Mouse (Mus musculus) erythroblast, embryonic 14.5 days (primary cell): ENCODE results near the gene Atp6ap1l. TPM values are rescaled to one million over a fixed set of nuclear protein-coding genes. Genes with fewer than 3 reads are reported as not detected.
A peak's percentile ranks its signal among the peaks of the same experiment; 100 is the strongest.

ENCODE experiments used
- H3K27me3 ChIP-seq: 2 replicates; pipeline ENCODE4 v1.6.1; 2012; ENCODE audit warnings: inconsistent platforms; ENCODE audit not compliant: control insufficient read depth
- H3K36me3 ChIP-seq: 2 replicates; pipeline ENCODE4 v1.6.1; 2012; ENCODE audit warnings: mild to moderate bottlenecking, inconsistent platforms; ENCODE audit not compliant: control insufficient read depth
- H3K4me1 ChIP-seq: 2 replicates; pipeline ENCODE4 v1.6.1; 2012; ENCODE audit warnings: inconsistent platforms; ENCODE audit not compliant: control insufficient read depth
- H3K4me3 ChIP-seq: replicated peaks from 2 replicates; pipeline ENCODE3; 2012; ENCODE audit warnings: moderate library complexity, mild to moderate bottlenecking, inconsistent platforms
- H3K9me3 ChIP-seq: 2 replicates; pipeline ENCODE4 v1.6.1; 2012; ENCODE audit warnings: low read length, inconsistent platforms, mixed read lengths; ENCODE audit not compliant: control insufficient read depth
- GATA1 ChIP-seq: IDR thresholded peaks from 2 replicates; pipeline ENCODE4 v1.6.1; 2012; ENCODE audit warnings: low read length, inconsistent platforms, mixed read lengths
- TAL1 ChIP-seq: IDR thresholded peaks from 3 replicates; pipeline ENCODE4 v1.6.1; 2012; ENCODE audit warnings: low read length, inconsistent platforms, mixed read lengths
- polyA plus RNA-seq: library from polyadenylated mRNA; stranded (reverse); fragments of >175 nt; gene quantifications from 2 replicates; pipeline ENCODE4 v1.2.3, GENCODE M21; 2012

Atp6ap1l gene
- polyA plus RNA-seq, 1 experiment = not detected

GRCm38 (mm10) chr13:90894819-90895218 is 10.3 kb downstream of the Atp6ap1l start:
- no peaks in the 10 kb centered on the region for H3K36me3 ChIP-seq
- H3K4me1 ChIP-seq = peaks cover 9% of the 10 kb centered on the region
- TF ChIP-seq TAL1 (no peak), GATA1 (no peak)
- no peaks in the 10 kb centered on the region for H3K27me3 ChIP-seq
- H3K9me3 ChIP-seq = no peaks in the 10 kb centered on the region
- no peak overlapping the region for H3K4me3 ChIP-seq

DNA sequence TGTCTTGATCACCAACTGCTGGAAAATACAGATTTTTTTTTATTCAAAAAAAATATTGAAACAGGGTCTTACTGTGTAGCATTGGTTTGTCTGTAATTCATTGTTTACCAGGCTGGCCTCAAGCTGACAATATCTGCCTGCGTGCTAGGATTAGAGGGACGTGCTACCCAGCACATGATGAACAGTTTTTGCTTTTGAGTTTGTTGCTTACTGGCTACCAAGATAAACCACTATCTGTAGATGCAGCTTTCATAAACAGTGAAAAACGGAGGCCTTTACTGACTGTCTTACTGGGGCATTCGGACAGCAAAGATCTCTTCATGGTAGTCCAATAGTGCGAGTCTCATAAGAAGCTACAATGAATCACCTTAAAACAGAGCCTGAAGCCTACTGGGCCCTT is 15.0 kb downstream of the Atp6ap1l start:
- H3K36me3 ChIP-seq = no peaks in the 10 kb centered on the region
- no peaks in the 10 kb centered on the region for H3K9me3 ChIP-seq
- H3K27me3 ChIP-seq = no peaks in the 10 kb centered on the region
- H3K4me1 ChIP-seq = peaks cover 22% of the 10 kb centered on the region
- no peak for TF ChIP-seq GATA1
- no peak for TF ChIP-seq TAL1
- H3K4me3 ChIP-seq = no peak overlapping the region

DNA sequence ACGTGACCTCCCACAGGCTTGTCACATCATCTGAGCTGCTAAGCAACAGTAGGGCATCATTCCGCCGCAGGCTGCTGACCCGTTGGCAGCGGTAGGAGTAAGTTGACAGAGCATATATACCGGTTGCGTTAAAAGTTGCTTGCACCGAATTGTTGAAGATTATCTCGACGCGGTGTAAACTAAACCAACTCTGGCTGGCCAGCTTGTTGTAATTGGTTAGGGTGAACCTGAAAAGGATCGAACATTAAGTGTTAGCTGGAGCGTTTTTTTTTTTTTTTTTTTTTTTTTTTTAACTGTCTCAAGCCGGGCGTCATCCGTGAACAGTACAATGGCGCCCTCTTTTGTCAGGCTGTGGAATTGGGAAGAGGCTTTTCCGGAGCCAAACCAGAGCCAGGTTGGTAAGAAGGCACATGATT is 18.6 kb downstream of the Atp6ap1l start:
- Histone ChIP-seq H3K4me1 (peaks cover 22% of the 10 kb centered on the region), H3K9me3 (no peaks in the 10 kb centered on the region), H3K4me3 (peak overlapping the region; percentile 51), H3K36me3 (no peaks in the 10 kb centered on the region), H3K27me3 (no peaks in the 10 kb centered on the region)
- TF ChIP-seq GATA1 = no peak
- no peak for TF ChIP-seq TAL1

- H3K9me3 ChIP-seq = no peaks in the 10 kb centered on the region
- H3K27me3 ChIP-seq = no peaks in the 10 kb centered on the region
- H3K4me1 ChIP-seq = peaks cover 22% of the 10 kb centered on the region
- TF ChIP-seq TAL1 (no peak), GATA1 (no peak)
- H3K4me3 ChIP-seq = peak overlapping the region; percentile 51
- H3K36me3 ChIP-seq = no peaks in the 10 kb centered on the region
These were observed 19.2 kb downstream of the Atp6ap1l start for GRCm38 (mm10) chr13:90885856-90886532.

DNA sequence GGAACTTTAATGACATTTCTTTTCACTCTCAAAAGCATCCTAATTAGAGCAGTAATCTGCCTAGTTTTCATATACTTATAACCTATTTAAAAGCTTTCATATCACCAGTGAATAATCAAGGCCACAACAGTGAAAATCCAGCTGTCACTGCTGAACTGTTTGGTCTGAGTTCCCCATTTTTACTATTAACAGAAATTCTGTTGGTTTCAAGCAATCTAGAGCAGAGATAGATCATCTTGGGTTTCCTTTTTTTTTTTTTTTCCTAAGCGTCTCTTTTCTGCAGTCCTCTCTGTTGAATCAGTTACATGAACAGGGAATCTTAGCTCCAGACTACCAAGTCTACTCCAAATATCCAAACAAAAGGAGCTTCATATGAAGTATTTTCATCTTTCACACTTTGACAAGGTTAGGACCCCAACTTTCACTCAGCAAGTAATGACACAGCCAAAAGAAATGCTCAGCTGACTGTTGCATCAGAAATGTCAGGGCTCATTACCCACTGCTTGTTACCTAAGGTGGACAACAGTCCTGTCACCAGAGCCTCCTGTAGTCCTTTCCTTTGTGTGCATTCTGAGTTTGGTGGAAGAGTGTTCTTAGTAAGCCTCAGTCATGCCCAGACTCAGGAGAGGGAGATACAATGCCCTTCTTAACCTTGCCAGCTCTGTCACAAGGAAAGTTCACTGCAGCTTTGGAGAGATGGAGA is 23.3 kb downstream of the Atp6ap1l start:
- H3K4me1 ChIP-seq = peaks cover 8% of the 10 kb centered on the region
- TF ChIP-seq TAL1 (no peak), GATA1 (no peak)
- no peaks in the 10 kb centered on the region for H3K36me3 ChIP-seq
- no peaks in the 10 kb centered on the region for H3K27me3 ChIP-seq
- H3K4me3 ChIP-seq = no peak overlapping the region
- no peaks in the 10 kb centered on the region for H3K9me3 ChIP-seq

- Histone ChIP-seq H3K27me3 (no peaks in the 10 kb centered on the region), H3K4me3 (no peak overlapping the region), H3K9me3 (no peaks in the 10 kb centered on the region), H3K4me1 (no peaks in the 10 kb centered on the region), H3K36me3 (no peaks in the 10 kb centered on the region)
- TF ChIP-seq GATA1 = no peak
- no peak for TF ChIP-seq TAL1
These were observed 33.6 kb downstream of the Atp6ap1l start for GRCm38 (mm10) chr13:90871579-90871978.

- no peaks in the 10 kb centered on the region for H3K4me1 ChIP-seq
- H3K9me3 ChIP-seq = no peaks in the 10 kb centered on the region
- no peak overlapping the region for H3K4me3 ChIP-seq
- H3K36me3 ChIP-seq = no peaks in the 10 kb centered on the region
- no peaks in the 10 kb centered on the region for H3K27me3 ChIP-seq
- no peak for TF ChIP-seq GATA1
- TF ChIP-seq TAL1 = no peak
These were observed 36.0 kb downstream of the Atp6ap1l start for GRCm38 (mm10) chr13:90869157-90869556.

- H3K4me3 ChIP-seq = no peak overlapping the region
- no peaks in the 10 kb centered on the region for H3K4me1 ChIP-seq
- no peaks in the 10 kb centered on the region for H3K27me3 ChIP-seq
- no peaks in the 10 kb centered on the region for H3K9me3 ChIP-seq
- TF ChIP-seq GATA1 (no peak), TAL1 (no peak)
- no peaks in the 10 kb centered on the region for H3K36me3 ChIP-seq
These were observed 43.0 kb downstream of the Atp6ap1l start for GRCm38 (mm10) chr13:90862138-90862537.

DNA sequence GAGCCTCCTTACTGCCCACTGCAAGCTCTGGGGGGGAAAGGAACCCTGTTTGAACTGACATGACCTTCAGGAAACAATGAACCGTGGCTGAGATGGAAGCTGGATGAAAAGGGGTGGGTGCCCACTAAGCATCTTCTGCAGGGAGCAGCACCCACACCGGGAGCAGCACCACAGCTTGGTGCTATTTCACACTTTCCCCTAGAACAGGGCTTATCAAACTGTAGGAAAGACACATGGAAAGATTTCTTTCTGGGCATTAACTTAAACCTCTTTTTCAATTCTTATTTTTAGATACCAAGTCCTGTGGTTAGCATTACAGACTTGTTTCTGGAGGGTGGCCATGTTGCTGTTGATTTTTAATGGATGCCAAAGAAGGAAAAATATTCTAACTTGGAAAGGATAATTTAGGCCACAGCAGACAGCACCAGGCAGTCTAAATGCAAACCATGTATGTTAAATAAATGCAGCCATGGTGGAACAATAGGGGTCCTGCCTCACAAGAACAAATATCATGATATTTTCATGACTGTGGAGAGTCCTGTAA is 44.2 kb downstream of the Atp6ap1l start:
- Histone ChIP-seq H3K4me1 (no peaks in the 10 kb centered on the region), H3K27me3 (no peaks in the 10 kb centered on the region), H3K4me3 (no peak overlapping the region), H3K9me3 (no peaks in the 10 kb centered on the region), H3K36me3 (no peaks in the 10 kb centered on the region)
- TF ChIP-seq GATA1 (no peak), TAL1 (no peak)
